Mouse (Mus musculus) heart, adult 2 months (tissue): Measurements from ENCODE around the gene Kazn. TPM values are rescaled to one million over a fixed set of nuclear protein-coding genes. Genes with fewer than 3 reads are reported as not detected.

Experiments
- DNase-seq, 2 experiments: peaks; one replicate each; pipeline ENCODE4 v3.0.0; 2021
- H3K27ac ChIP-seq: fragments of 200-600 bp; 2 replicates; pipeline ENCODE4 v1.8.1; 2022
- H3K27me3 ChIP-seq: fragments of 200-500 bp; 2 replicates; pipeline ENCODE4 v1.6.1; 2012; ENCODE audit warnings: mild to moderate bottlenecking, low read length, inconsistent platforms, mixed read lengths; ENCODE audit not compliant: control insufficient read depth, insufficient read depth
- H3K36me3 ChIP-seq: fragments of 200-500 bp; 2 replicates; pipeline ENCODE4 v1.6.1; 2012; ENCODE audit warnings: low read length, inconsistent platforms; ENCODE audit not compliant: control insufficient read depth, insufficient read depth
- H3K4me1 ChIP-seq: fragments of 200-500 bp; 2 replicates; pipeline ENCODE4 v1.6.1; 2011; ENCODE audit warnings: low read length; ENCODE audit not compliant: control insufficient read depth, insufficient read depth
- H3K4me3 ChIP-seq: fragments of 200-600 bp; 2 replicates; pipeline ENCODE4 v1.8.1; 2022
- H3K79me2 ChIP-seq: fragments of 200-500 bp; replicated peaks from 2 replicates; pipeline ENCODE4 v1.6.1; 2012; ENCODE audit warnings: mild to moderate bottlenecking, inconsistent platforms, low read length, moderate library complexity, mixed read lengths; ENCODE audit not compliant: control insufficient read depth, insufficient read depth
- H3K9ac ChIP-seq: fragments of 200-500 bp; 2 replicates; pipeline ENCODE4 v1.6.1; 2012; ENCODE audit warnings: low read depth, mild to moderate bottlenecking, control low read depth, inconsistent platforms, low read length, mixed read lengths
- CTCF ChIP-seq: fragments of 200-600 bp; IDR thresholded peaks from 2 replicates; pipeline ENCODE4 v1.8.1; 2022; ENCODE audit warnings: antibody characterized with exemption, mild to moderate bottlenecking, moderate library complexity
- EP300 ChIP-seq: fragments of 200-500 bp; IDR thresholded peaks from 2 replicates; pipeline ENCODE4 v1.6.1; 2011; ENCODE audit warnings: low read depth, low read length, control low read depth; ENCODE audit not compliant: insufficient read depth
- POLR2A ChIP-seq: fragments of 200-500 bp; IDR thresholded peaks from 2 replicates; pipeline ENCODE4 v1.6.1; 2011; ENCODE audit warnings: mild to moderate bottlenecking, low read depth, low read length, control low read depth; ENCODE audit not compliant: insufficient read depth
- WGBS: fragments of 180-500 bp; shearing (Covaris S2); methylation state at CpG from one replicate; pipeline ENCODE4 v1.1.7; 2018; 5-methylcytosine and 5-hydroxymethylcytosine counted together
- intact Hi-C: fragments of 180-260 bp; cut with DNase I; formaldehyde crosslinking; loops from one replicate; pipeline ENCODE4 v1.15.1; 2025
- polyA plus RNA-seq: library from polyadenylated mRNA; depleted of rRNA; stranded (reverse); fragments of >200 nt; gene quantifications from 2 replicates; pipeline ENCODE4 v1.2.3, GENCODE M21; 2012
- total RNA-seq, 2 experiments: library from RNA; stranded (reverse); gene quantifications; 2 replicates each; pipeline ENCODE4 v1.2.3; 2021

Kazn gene
- total and polyA plus RNA-seq, 3 experiments, result 2.4 to 5.7 (median 3.4) TPM

DNA sequence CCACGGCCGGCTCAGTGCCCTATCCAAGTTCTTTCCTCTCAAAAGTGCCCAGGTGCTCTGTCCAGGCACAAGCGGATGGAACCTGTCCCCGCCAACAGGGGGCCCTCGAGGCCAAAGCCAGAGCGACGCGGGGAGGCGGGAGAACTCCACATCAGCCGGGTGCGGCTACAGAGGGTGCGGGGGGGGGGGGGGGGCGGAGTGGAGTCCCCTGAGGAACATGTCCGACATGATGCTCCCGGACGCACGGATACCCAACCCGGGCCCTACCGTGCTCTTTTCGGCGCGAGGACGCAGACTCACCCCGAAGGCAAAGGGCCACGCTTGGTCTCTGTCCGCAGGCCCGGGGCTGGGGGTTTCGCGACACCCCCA, 155.5 kb downstream of the Kazn start:
- 1% methylated on average over 29 of the region's 29 CpGs for WGBS
- H3K4me1 ChIP-seq, result peaks cover 13% of the 10 kb centered on the region
- H3K4me3 ChIP-seq, result peak overlapping the region; percentile 63

GRCm38 (mm10) chr4:142083193-142083592, 156.0 kb downstream of the Kazn start:
- H3K4me1 ChIP-seq, result peaks cover 13% of the 10 kb centered on the region
- H3K9ac ChIP-seq, result no peak overlapping the region
- no peaks in the 10 kb centered on the region for H3K79me2 ChIP-seq
- H3K4me3 ChIP-seq, result peak overlapping the region; percentile 63
- H3K27me3 ChIP-seq, result no peaks in the 10 kb centered on the region
- 51% methylated on average over 6 of the region's 6 CpGs for WGBS
- no peak for TF ChIP-seq CTCF
- no peak for TF ChIP-seq POLR2A
- H3K27ac ChIP-seq, result peak overlapping the region; percentile 68
- no peaks in the 10 kb centered on the region for H3K36me3 ChIP-seq
- intact Hi-C loops, result loop anchor here (1.0 kb wide), 1 partner anchor 15 kb away; no protein-coding TSS in a partner anchor
- DNase-seq, result no peak

More for the DNA sequence above, 155.5 kb downstream of the Kazn start:
- DNase-seq, result peak; percentile 81
- H3K9ac ChIP-seq, result peak overlapping the region; percentile 82
- intact Hi-C loops, result loop anchor here (1.0 kb wide), 1 partner anchor 15 kb away; no protein-coding TSS in a partner anchor
- TF ChIP-seq EP300 (no peak), CTCF (peak; percentile 75)
- no peaks in the 10 kb centered on the region for H3K27me3 ChIP-seq
- no peaks in the 10 kb centered on the region for H3K79me2 ChIP-seq
- H3K36me3 ChIP-seq, result no peaks in the 10 kb centered on the region
- H3K27ac ChIP-seq, result peak overlapping the region; percentile 87

- intact Hi-C loops, result loop anchor here (1.0 kb wide), 1 partner anchor 16 kb away; no protein-coding TSS in a partner anchor
- no peak for TF ChIP-seq EP300
- no peak for TF ChIP-seq POLR2A
- TF ChIP-seq CTCF, result no peak
- WGBS, result 77% methylated on average over 4 of the region's 4 CpGs
- H3K79me2 ChIP-seq, result no peaks in the 10 kb centered on the region
- no peak for DNase-seq
- H3K36me3 ChIP-seq, result no peaks in the 10 kb centered on the region
- H3K9ac ChIP-seq, result no peak overlapping the region
- no peak overlapping the region; the same call in 1 of the 2 replicates for H3K27ac ChIP-seq
- peaks cover 13% of the 10 kb centered on the region for H3K4me1 ChIP-seq
- no peaks in the 10 kb centered on the region for H3K27me3 ChIP-seq
- H3K4me3 ChIP-seq, result no peak overlapping the region
Observed at GRCm38 (mm10) chr4:142082703-142083102, 156.5 kb downstream of the Kazn start.

- whole genome bisulfite sequencing, result 26% methylated on average over 13 of the region's 13 CpGs
- Histone ChIP-seq H3K79me2 (no peaks in the 10 kb centered on the region), H3K9ac (peak overlapping the region; percentile 34), H3K27ac (peak overlapping the region; percentile 64), H3K27me3 (no peaks in the 10 kb centered on the region), H3K36me3 (no peaks in the 10 kb centered on the region), H3K4me3 (no peak overlapping the region), H3K4me1 (peaks cover 20% of the 10 kb centered on the region)
- intact Hi-C loops, result no loop called here
- TF ChIP-seq EP300 (0 out of 2 replicates have a peak, but pooled peaks have one; percentile 28), POLR2A (no peak), CTCF (no peak)
- DNase-seq, result peak; percentile 63
Observed at GRCm38 (mm10) chr4:142081631-142082283, 157.4 kb downstream of the Kazn start.

DNA sequence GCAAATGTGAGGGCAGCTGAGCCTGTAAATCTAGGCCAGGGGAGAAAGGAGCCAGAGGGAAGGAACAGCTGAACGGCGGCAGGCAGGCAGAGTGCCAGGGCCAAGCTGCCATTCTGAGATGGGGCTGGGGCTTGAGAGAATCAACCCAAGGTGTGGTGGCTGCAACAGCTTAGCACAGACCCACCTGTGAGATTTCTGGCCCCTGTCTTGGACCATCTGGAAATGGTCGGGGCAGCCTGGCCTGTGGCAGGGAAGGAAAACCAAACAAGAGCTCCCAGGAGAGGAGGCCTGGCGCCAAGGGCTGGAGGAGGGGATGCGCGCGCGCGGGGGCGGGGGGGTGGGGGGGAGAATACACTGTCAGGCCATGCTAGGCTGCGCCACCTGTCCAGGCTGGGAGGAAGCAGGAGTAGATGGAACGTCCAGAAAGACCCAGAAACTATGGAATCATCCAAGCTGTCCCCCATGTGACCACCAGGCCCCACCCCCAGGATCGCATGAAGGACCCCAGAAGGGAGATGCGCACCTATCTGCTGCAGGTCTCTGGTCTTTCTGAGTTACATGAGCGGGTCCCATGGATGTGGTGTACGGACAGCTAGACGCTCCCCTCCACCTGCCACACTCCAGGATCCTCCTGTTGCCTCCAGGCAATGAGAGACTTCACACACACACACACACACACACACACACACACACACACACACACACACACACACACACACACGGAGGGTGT, 158.1 kb downstream of the Kazn start:
- Histone ChIP-seq H3K27ac (peak overlapping the region; percentile 68), H3K27me3 (no peaks in the 10 kb centered on the region), H3K36me3 (no peaks in the 10 kb centered on the region), H3K4me3 (no peak overlapping the region), H3K9ac (peak overlapping the region; percentile 34), H3K4me1 (peaks cover 20% of the 10 kb centered on the region), H3K79me2 (no peaks in the 10 kb centered on the region)
- peak; percentile 54 to 56 for DNase-seq
- intact Hi-C loops, result no loop called here
- WGBS, result 37% methylated on average over 13 of the region's 18 CpGs
- TF ChIP-seq POLR2A (no peak), EP300 (no peak), CTCF (no peak)

- intact Hi-C loops, result no loop called here
- Histone ChIP-seq H3K9ac (no peak overlapping the region), H3K27me3 (no peaks in the 10 kb centered on the region), H3K27ac (peak overlapping the region; percentile 68), H3K4me1 (peaks cover 20% of the 10 kb centered on the region), H3K79me2 (no peaks in the 10 kb centered on the region), H3K4me3 (no peak overlapping the region), H3K36me3 (no peaks in the 10 kb centered on the region)
- WGBS, result 78% methylated on average over 4 of the region's 4 CpGs
- TF ChIP-seq CTCF (no peak), POLR2A (no peak), EP300 (no peak)
- no peak for DNase-seq
Observed at GRCm38 (mm10) chr4:142080487-142080767, 158.8 kb downstream of the Kazn start.
